Mouse (Mus musculus) lung, embryonic 14.5 days (tissue): Measurements from ENCODE around the gene S100a3. TPM values are rescaled to one million over a fixed set of nuclear protein-coding genes. Genes with fewer than 3 reads are reported as not detected.

ENCODE experiments used
- ATAC-seq: fragments of 200-750 bp; cut with Nextera tagmentation; 2 replicates; pipeline ENCODE4 v1.8.0; 2017; ENCODE audit warnings: mild to moderate bottlenecking, moderate TSS enrichment, moderate library complexity; ENCODE audit not compliant: insufficient read depth
- DNase-seq: peaks from one replicate; pipeline ENCODE4 v3.0.0-alpha.2; 2015
- H3K27ac ChIP-seq: fragments of 300-500 bp; sonication (generic); 2 replicates; pipeline ENCODE4 v1.5.1; 2014; ENCODE audit warnings: low read depth, mild to moderate bottlenecking, moderate library complexity
- H3K27me3 ChIP-seq: fragments of 300-500 bp; sonication (generic); 2 replicates; pipeline ENCODE4 v1.6.1; 2014; ENCODE audit warnings: low read length, control low read depth; ENCODE audit not compliant: insufficient read depth
- H3K36me3 ChIP-seq: fragments of 300-500 bp; sonication (generic); 2 replicates; pipeline ENCODE4 v1.6.1; 2014; ENCODE audit warnings: control low read depth; ENCODE audit not compliant: insufficient read depth
- H3K4me1 ChIP-seq: fragments of 300-500 bp; sonication (generic); 2 replicates; pipeline ENCODE4 v1.6.1; 2014; ENCODE audit warnings: antibody characterized with exemption, control low read depth; ENCODE audit not compliant: insufficient read depth
- H3K4me2 ChIP-seq: fragments of 300-500 bp; sonication (generic); 2 replicates; pipeline ENCODE4 v1.6.1; 2014; ENCODE audit warnings: mild to moderate bottlenecking
- H3K4me3 ChIP-seq: fragments of 300-500 bp; sonication (generic); 2 replicates; pipeline ENCODE4 v1.5.1; 2014; ENCODE audit warnings: low read depth, low read length
- H3K9ac ChIP-seq: fragments of 300-500 bp; sonication (generic); 2 replicates; pipeline ENCODE4 v1.6.1; 2014
- H3K9me3 ChIP-seq: fragments of 300-500 bp; sonication (generic); 2 replicates; pipeline ENCODE4 v1.6.1; 2016; ENCODE audit warnings: low read depth, low read length, control low read depth
- CTCF ChIP-seq: IDR thresholded peaks from 2 replicates; pipeline ENCODE4 v1.5.1; 2016; ENCODE audit warnings: antibody characterized with exemption, low read depth
- WGBS: fragments of 180-500 bp; shearing (Covaris S2); extraction: QIAGEN DNeasy Blood & Tissue Kit; methylation state at CpG from one replicate; pipeline ENCODE4 v1.1.7; 2014; 5-methylcytosine and 5-hydroxymethylcytosine counted together
- polyA plus RNA-seq: library from polyadenylated mRNA; unstranded; fragments of >200 nt; fragmentation: Nextera tagmentation; extraction: Ambion mirVana; gene quantifications from 2 replicates; pipeline ENCODE4 v1.2.1, GENCODE M21; 2014

S100a3 gene
- polyA plus RNA-seq, 1 experiment from 2014 or later = 0.49 TPM

GRCm38 (mm10) chr3:90582556-90582955 is 22.2 kb downstream of the S100a3 start:
- no peak overlapping the region for H3K27ac ChIP-seq
- TF ChIP-seq CTCF = no peak
- DNase-seq = no peak
- H3K4me2 ChIP-seq = no peak overlapping the region
- H3K27me3 ChIP-seq = no peaks in the 10 kb centered on the region
- 0 out of 2 replicates have a peak, but pooled peaks cover 4% of the 10 kb centered on the region for H3K4me1 ChIP-seq
- no peak overlapping the region for H3K4me3 ChIP-seq
- WGBS = 79% methylated on average over 4 of the region's 4 CpGs
- no peaks in the 10 kb centered on the region for H3K36me3 ChIP-seq
- no peak for ATAC-seq
- no peak overlapping the region for H3K9ac ChIP-seq
- H3K9me3 ChIP-seq = no peaks in the 10 kb centered on the region

DNA sequence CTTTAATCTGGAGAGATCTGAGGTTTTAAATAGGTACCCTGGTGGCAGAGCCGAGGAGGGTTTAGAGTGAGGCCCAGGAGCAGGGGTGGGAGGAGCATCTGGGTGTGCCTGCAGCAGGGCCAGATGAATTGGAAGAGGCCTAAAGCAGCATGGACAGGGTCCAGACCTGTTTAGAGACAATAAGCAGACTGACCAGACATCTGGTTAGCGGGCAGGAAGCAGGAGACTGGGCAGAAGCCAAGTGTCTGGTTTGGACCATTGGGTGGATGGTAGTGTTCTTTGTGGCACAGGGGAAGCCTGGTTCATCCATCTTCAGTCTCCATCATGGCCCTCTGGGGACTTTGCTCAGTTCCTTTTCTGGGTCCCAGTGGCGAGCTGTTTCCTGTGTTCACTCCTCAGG is 23.5 kb downstream of the S100a3 start:
- WGBS = 60% methylated on average over 3 of the region's 3 CpGs
- H3K4me3 ChIP-seq = no peak overlapping the region
- no peaks in the 10 kb centered on the region for H3K27me3 ChIP-seq
- H3K4me1 ChIP-seq = 0 out of 2 replicates have a peak, but pooled peaks cover 4% of the 10 kb centered on the region
- no peak overlapping the region for H3K27ac ChIP-seq
- H3K9me3 ChIP-seq = no peaks in the 10 kb centered on the region
- ATAC-seq (no peak), DNase-seq (no peak)
- no peak overlapping the region for H3K9ac ChIP-seq
- H3K36me3 ChIP-seq = no peaks in the 10 kb centered on the region
- TF ChIP-seq CTCF = no peak
- no peak overlapping the region for H3K4me2 ChIP-seq

- peak; percentile 93 for TF ChIP-seq CTCF
- no peak overlapping the region for H3K27ac ChIP-seq
- H3K4me3 ChIP-seq = no peak overlapping the region
- 30% methylated on average over 5 of the region's 5 CpGs for WGBS
- ATAC-seq = peak; percentile 67
- no peak overlapping the region for H3K9ac ChIP-seq
- H3K36me3 ChIP-seq = no peaks in the 10 kb centered on the region
- DNase-seq = peak; percentile 86
- H3K9me3 ChIP-seq = no peaks in the 10 kb centered on the region
- H3K4me2 ChIP-seq = no peak overlapping the region
- H3K27me3 ChIP-seq = no peaks in the 10 kb centered on the region
- H3K4me1 ChIP-seq = 0 out of 2 replicates have a peak, but pooled peaks cover 4% of the 10 kb centered on the region
These were observed 25.2 kb downstream of the S100a3 start for GRCm38 (mm10) chr3:90585595-90585994.

GRCm38 (mm10) chr3:90586016-90586643 is 25.8 kb downstream of the S100a3 start:
- no peak for ATAC-seq
- no peak for DNase-seq
- H3K4me2 ChIP-seq = no peak overlapping the region
- H3K9me3 ChIP-seq = no peaks in the 10 kb centered on the region
- no peaks in the 10 kb centered on the region for H3K36me3 ChIP-seq
- no peak overlapping the region for H3K4me3 ChIP-seq
- no peak overlapping the region; the same call in 1 of the 2 replicates for H3K27ac ChIP-seq
- TF ChIP-seq CTCF = no peak
- H3K27me3 ChIP-seq = no peaks in the 10 kb centered on the region
- H3K4me1 ChIP-seq = 0 out of 2 replicates have a peak, but pooled peaks cover 4% of the 10 kb centered on the region
- H3K9ac ChIP-seq = no peak overlapping the region
- WGBS = 81% methylated on average over 15 of the region's 15 CpGs

DNA sequence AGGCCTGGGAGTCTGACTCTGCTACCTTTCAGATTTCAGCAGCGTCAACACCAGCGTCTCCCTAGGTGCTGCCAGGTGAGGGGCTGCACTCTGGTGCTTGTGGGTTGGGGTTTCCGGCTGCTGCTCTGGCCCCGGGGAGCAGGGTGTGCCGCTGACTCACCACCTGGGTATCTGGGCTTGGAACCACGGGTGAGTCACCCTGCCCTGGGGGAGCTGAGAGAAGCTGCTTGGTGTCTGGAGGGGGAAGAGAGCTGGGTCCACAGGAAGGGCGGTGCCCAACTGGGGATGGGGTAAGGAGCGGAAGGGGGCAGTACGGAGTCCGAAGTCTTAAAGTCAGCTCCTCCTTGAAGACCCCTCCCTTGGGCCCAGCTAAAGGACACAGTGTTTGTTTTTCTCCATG is 26.5 kb downstream of the S100a3 start:
- WGBS = 52% methylated on average over 10 of the region's 10 CpGs
- no peak overlapping the region; the same call in 1 of the 2 replicates for H3K27ac ChIP-seq
- H3K9me3 ChIP-seq = no peaks in the 10 kb centered on the region
- H3K36me3 ChIP-seq = no peaks in the 10 kb centered on the region
- no peak overlapping the region for H3K9ac ChIP-seq
- H3K4me2 ChIP-seq = no peak overlapping the region
- no peak for TF ChIP-seq CTCF
- no peak overlapping the region for H3K4me3 ChIP-seq
- ATAC-seq (peak; percentile 59), DNase-seq (peak; percentile 35)
- H3K4me1 ChIP-seq = 0 out of 2 replicates have a peak, but pooled peaks cover 4% of the 10 kb centered on the region
- no peaks in the 10 kb centered on the region for H3K27me3 ChIP-seq

DNA sequence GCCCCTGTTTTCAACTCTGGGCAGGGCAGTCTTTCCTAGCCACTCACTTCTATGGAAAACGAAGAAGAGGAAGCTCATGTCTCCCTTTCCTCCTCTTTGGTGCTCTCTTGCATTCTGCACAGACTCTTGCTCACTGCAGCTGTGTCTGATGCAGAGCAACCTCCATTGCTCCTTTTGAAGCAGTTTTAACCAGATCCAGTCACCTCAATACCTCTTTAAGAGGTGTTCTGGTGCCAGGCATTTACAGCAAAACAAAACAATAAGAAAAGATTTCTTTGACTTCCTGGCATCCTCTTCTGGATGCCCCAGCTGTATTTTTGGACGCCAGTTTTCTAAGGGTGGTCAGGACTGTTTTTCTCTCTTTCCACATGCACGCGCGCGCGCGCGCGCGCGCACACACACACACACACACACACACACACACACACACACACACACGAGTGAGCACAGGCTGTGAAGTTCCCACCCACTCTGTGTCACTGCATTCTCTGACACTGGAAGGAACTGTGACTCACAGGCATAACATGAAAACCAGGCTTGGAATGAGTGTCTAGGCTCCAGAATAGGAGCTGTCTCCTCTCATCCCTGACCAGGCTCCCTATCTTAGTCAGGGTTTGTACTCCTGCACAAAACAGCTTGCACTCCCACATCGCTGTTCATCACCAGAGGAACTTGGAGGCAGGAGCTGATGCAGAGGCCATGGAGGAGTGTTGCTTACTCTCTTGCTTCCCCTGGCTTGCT is 27.2 kb downstream of the S100a3 start:
- H3K9me3 ChIP-seq = no peaks in the 10 kb centered on the region
- H3K27me3 ChIP-seq = no peaks in the 10 kb centered on the region
- H3K4me3 ChIP-seq = no peak overlapping the region
- H3K36me3 ChIP-seq = no peaks in the 10 kb centered on the region
- DNase-seq (no peak), ATAC-seq (no peak)
- H3K9ac ChIP-seq = no peak overlapping the region
- H3K4me1 ChIP-seq = 0 out of 2 replicates have a peak, but pooled peaks cover 4% of the 10 kb centered on the region
- H3K4me2 ChIP-seq = no peak overlapping the region
- 82% methylated on average over 14 of the region's 14 CpGs for WGBS
- no peak for TF ChIP-seq CTCF
- no peak overlapping the region for H3K27ac ChIP-seq

- no peak for TF ChIP-seq CTCF
- 66% methylated on average over 6 of the region's 6 CpGs for WGBS
- ATAC-seq (no peak), DNase-seq (no peak)
- H3K27ac ChIP-seq = no peak overlapping the region
- H3K36me3 ChIP-seq = no peaks in the 10 kb centered on the region
- H3K9ac ChIP-seq = no peak overlapping the region
- no peak overlapping the region for H3K4me2 ChIP-seq
- H3K9me3 ChIP-seq = no peaks in the 10 kb centered on the region
- no peak overlapping the region for H3K4me3 ChIP-seq
- H3K27me3 ChIP-seq = no peaks in the 10 kb centered on the region
- 0 out of 2 replicates have a peak, but pooled peaks cover 4% of the 10 kb centered on the region for H3K4me1 ChIP-seq
These were observed 29.0 kb downstream of the S100a3 start for GRCm38 (mm10) chr3:90589390-90589789.
